Mouse (Mus musculus): ENCODE results near the gene Pitpnc1. TPM values are rescaled to one million over a fixed set of nuclear protein-coding genes. Genes with fewer than 3 reads are reported as not detected.

Gene Pitpnc1
- polyA plus RNA-seq, 1 experiment from 2014 or later: 21.5 TPM

- Histone ChIP-seq H3K27me3 (no peaks in the 10 kb centered on the region), H3K27ac (no peak overlapping the region), H3K4me1 (peaks cover 32% of the 10 kb centered on the region), H3K36me3 (no peaks in the 10 kb centered on the region), H3K4me2 (no peak overlapping the region), H3K9me3 (replicated peaks) (no peaks in the 10 kb centered on the region), H3K4me3 (replicated peaks) (no peak overlapping the region), H3K9ac (no peak overlapping the region)
- 94% methylated on average over 4 of the region's 4 CpGs for WGBS
- no peak for ATAC-seq (replicated peaks; ENCODE audit: low FRiP score)
Observed at GRCm38 (mm10) chr11:107465041-107465440, 5.5 kb downstream of the Pitpnc1 start.

- 72% methylated on average over 6 of the region's 6 CpGs for WGBS
- ATAC-seq (replicated peaks; ENCODE audit: low FRiP score): no peak
- Histone ChIP-seq H3K4me3 (replicated peaks) (no peak overlapping the region), H3K36me3 (no peaks in the 10 kb centered on the region), H3K4me2 (no peak overlapping the region), H3K9me3 (replicated peaks) (no peaks in the 10 kb centered on the region), H3K27me3 (no peaks in the 10 kb centered on the region), H3K9ac (no peak overlapping the region), H3K4me1 (peaks cover 32% of the 10 kb centered on the region), H3K27ac (peak overlapping the region; percentile 41; the same call in 1 of the 2 replicates)
Observed at GRCm38 (mm10) chr11:107464141-107464540, 6.4 kb downstream of the Pitpnc1 start.

GRCm38 (mm10) chr11:107463251-107463681 is 7.2 kb downstream of the Pitpnc1 start:
- H3K4me2 ChIP-seq: no peak overlapping the region
- peak overlapping the region; percentile 55; the same call in 1 of the 2 replicates for H3K27ac ChIP-seq
- no peaks in the 10 kb centered on the region for H3K36me3 ChIP-seq
- H3K4me3 ChIP-seq (replicated peaks): no peak overlapping the region
- peak; percentile 73 for ATAC-seq (replicated peaks; ENCODE audit: low FRiP score)
- WGBS: 73% methylated on average over 12 of the region's 12 CpGs
- H3K9ac ChIP-seq: no peak overlapping the region
- no peaks in the 10 kb centered on the region for H3K9me3 ChIP-seq (replicated peaks)
- H3K4me1 ChIP-seq: peaks cover 31% of the 10 kb centered on the region
- no peaks in the 10 kb centered on the region for H3K27me3 ChIP-seq

GRCm38 (mm10) chr11:107462478-107462877 is 8.0 kb downstream of the Pitpnc1 start:
- Histone ChIP-seq H3K4me2 (no peak overlapping the region), H3K27me3 (no peaks in the 10 kb centered on the region), H3K9ac (no peak overlapping the region), H3K27ac (no peak overlapping the region), H3K4me3 (replicated peaks) (no peak overlapping the region), H3K9me3 (replicated peaks) (no peaks in the 10 kb centered on the region), H3K36me3 (no peaks in the 10 kb centered on the region), H3K4me1 (peaks cover 32% of the 10 kb centered on the region)
- 96% methylated on average over 3 of the region's 3 CpGs for WGBS
- ATAC-seq (replicated peaks; ENCODE audit: low FRiP score): no peak

GRCm38 (mm10) chr11:107459828-107460227 is 10.7 kb downstream of the Pitpnc1 start:
- no peaks in the 10 kb centered on the region for H3K9me3 ChIP-seq (replicated peaks)
- no peak for ATAC-seq (replicated peaks; ENCODE audit: low FRiP score)
- no peak overlapping the region for H3K27ac ChIP-seq
- WGBS: 84% methylated on average over 7 of the region's 7 CpGs
- no peak overlapping the region for H3K9ac ChIP-seq
- no peak overlapping the region for H3K4me3 ChIP-seq (replicated peaks)
- no peaks in the 10 kb centered on the region for H3K27me3 ChIP-seq
- H3K4me2 ChIP-seq: no peak overlapping the region
- H3K4me1 ChIP-seq: peaks cover 26% of the 10 kb centered on the region
- no peaks in the 10 kb centered on the region for H3K36me3 ChIP-seq

- no peak overlapping the region for H3K27ac ChIP-seq
- no peak overlapping the region for H3K9ac ChIP-seq
- no peaks in the 10 kb centered on the region for H3K27me3 ChIP-seq
- WGBS: 79% methylated on average over 7 of the region's 7 CpGs
- no peaks in the 10 kb centered on the region for H3K36me3 ChIP-seq
- no peak for ATAC-seq (replicated peaks; ENCODE audit: low FRiP score)
- H3K4me3 ChIP-seq (replicated peaks): no peak overlapping the region
- no peak overlapping the region for H3K4me2 ChIP-seq
- H3K9me3 ChIP-seq (replicated peaks): no peaks in the 10 kb centered on the region
- H3K4me1 ChIP-seq: peaks cover 26% of the 10 kb centered on the region
Observed at GRCm38 (mm10) chr11:107458986-107459385, 11.5 kb downstream of the Pitpnc1 start.

GRCm38 (mm10) chr11:107458286-107458685 is 12.2 kb downstream of the Pitpnc1 start:
- H3K27me3 ChIP-seq: no peaks in the 10 kb centered on the region
- peaks cover 23% of the 10 kb centered on the region for H3K4me1 ChIP-seq
- H3K4me3 ChIP-seq (replicated peaks): no peak overlapping the region
- no peak overlapping the region for H3K9ac ChIP-seq
- no peak overlapping the region for H3K27ac ChIP-seq
- peaks cover 4% of the 10 kb centered on the region; the same call in 1 of the 2 replicates for H3K36me3 ChIP-seq
- no peaks in the 10 kb centered on the region for H3K9me3 ChIP-seq (replicated peaks)
- WGBS: 77% methylated on average over 12 of the region's 12 CpGs
- no peak for ATAC-seq (replicated peaks; ENCODE audit: low FRiP score)
- no peak overlapping the region for H3K4me2 ChIP-seq

GRCm38 (mm10) chr11:107457282-107457681 is 13.2 kb downstream of the Pitpnc1 start:
- Histone ChIP-seq H3K4me1 (peaks cover 25% of the 10 kb centered on the region), H3K9me3 (replicated peaks) (no peaks in the 10 kb centered on the region)
- WGBS: 95% methylated on average over 3 of the region's 3 CpGs

GRCm38 (mm10) chr11:107454546-107455462 is 15.7 kb downstream of the Pitpnc1 start:
- 35% methylated on average over 16 of the region's 19 CpGs for WGBS
- Histone ChIP-seq H3K9me3 (replicated peaks) (no peaks in the 10 kb centered on the region), H3K36me3 (peaks cover 4% of the 10 kb centered on the region; the same call in 1 of the 2 replicates), H3K27me3 (no peaks in the 10 kb centered on the region), H3K4me3 (replicated peaks) (peak overlapping the region; percentile 11; the same call in 1 of the 2 replicates), H3K27ac (0 out of 2 replicates have a peak overlapping the region, but pooled peaks have one; percentile 3), H3K9ac (no peak overlapping the region), H3K4me2 (peak overlapping the region; percentile 34), H3K4me1 (peaks cover 47% of the 10 kb centered on the region)
- ATAC-seq (replicated peaks; ENCODE audit: low FRiP score): no peak

More at GRCm38 (mm10) chr11:107457282-107457681, 13.2 kb downstream of the Pitpnc1 start:
- no peaks in the 10 kb centered on the region for H3K27me3 ChIP-seq
- no peak for ATAC-seq (replicated peaks; ENCODE audit: low FRiP score)
- no peak overlapping the region for H3K4me2 ChIP-seq
- no peak overlapping the region for H3K4me3 ChIP-seq (replicated peaks)
- no peak overlapping the region for H3K27ac ChIP-seq
- H3K9ac ChIP-seq: no peak overlapping the region
- H3K36me3 ChIP-seq: peaks cover 4% of the 10 kb centered on the region; the same call in 1 of the 2 replicates

- no peaks in the 10 kb centered on the region for H3K9me3 ChIP-seq (replicated peaks)
- H3K9ac ChIP-seq: no peak overlapping the region
- no peak for ATAC-seq (replicated peaks; ENCODE audit: low FRiP score)
- H3K27me3 ChIP-seq: no peaks in the 10 kb centered on the region
- H3K4me3 ChIP-seq (replicated peaks): no peak overlapping the region
- H3K4me1 ChIP-seq: peaks cover 63% of the 10 kb centered on the region
- H3K36me3 ChIP-seq: peaks cover 4% of the 10 kb centered on the region; the same call in 1 of the 2 replicates
- 84% methylated on average over 7 of the region's 7 CpGs for WGBS
- H3K27ac ChIP-seq: no peak overlapping the region
- H3K4me2 ChIP-seq: no peak overlapping the region
Observed at GRCm38 (mm10) chr11:107452053-107452452, 18.4 kb downstream of the Pitpnc1 start.

GRCm38 (mm10) chr11:107451106-107451505 is 19.4 kb downstream of the Pitpnc1 start:
- H3K27ac ChIP-seq: peak overlapping the region; percentile 49
- H3K9ac ChIP-seq: no peak overlapping the region
- H3K27me3 ChIP-seq: no peaks in the 10 kb centered on the region
- no peaks in the 10 kb centered on the region for H3K9me3 ChIP-seq (replicated peaks)
- no peak overlapping the region for H3K4me3 ChIP-seq (replicated peaks)
- 56% methylated on average over 10 of the region's 10 CpGs for WGBS
- peaks cover 67% of the 10 kb centered on the region for H3K4me1 ChIP-seq
- ATAC-seq (replicated peaks; ENCODE audit: low FRiP score): 0 out of 2 replicates have a peak, but pooled peaks have one; percentile 3
- peaks cover 4% of the 10 kb centered on the region; the same call in 1 of the 2 replicates for H3K36me3 ChIP-seq
- H3K4me2 ChIP-seq: no peak overlapping the region

GRCm38 (mm10) chr11:107450097-107450496 is 20.4 kb downstream of the Pitpnc1 start:
- no peak overlapping the region for H3K4me2 ChIP-seq
- 61% methylated on average over 6 of the region's 6 CpGs for WGBS
- H3K4me3 ChIP-seq (replicated peaks): no peak overlapping the region
- H3K27me3 ChIP-seq: no peaks in the 10 kb centered on the region
- H3K27ac ChIP-seq: no peak overlapping the region
- H3K4me1 ChIP-seq: peaks cover 69% of the 10 kb centered on the region
- H3K36me3 ChIP-seq: peaks cover 4% of the 10 kb centered on the region; the same call in 1 of the 2 replicates
- no peak overlapping the region for H3K9ac ChIP-seq
- ATAC-seq (replicated peaks; ENCODE audit: low FRiP score): no peak
- H3K9me3 ChIP-seq (replicated peaks): no peaks in the 10 kb centered on the region
